Mouse (Mus musculus) thymus, postnatal 36 days (tissue): Measurements from ENCODE around the gene Strc.
A peak's percentile ranks its signal among the peaks of the same experiment; 100 is the strongest.

Source experiments
- DNase-seq, 2 experiments: peaks; one replicate each; pipeline ENCODE4 v3.0.0; 2022; ENCODE audit warnings: mixed read lengths in 2 of 2

The Strc gene

DNA sequence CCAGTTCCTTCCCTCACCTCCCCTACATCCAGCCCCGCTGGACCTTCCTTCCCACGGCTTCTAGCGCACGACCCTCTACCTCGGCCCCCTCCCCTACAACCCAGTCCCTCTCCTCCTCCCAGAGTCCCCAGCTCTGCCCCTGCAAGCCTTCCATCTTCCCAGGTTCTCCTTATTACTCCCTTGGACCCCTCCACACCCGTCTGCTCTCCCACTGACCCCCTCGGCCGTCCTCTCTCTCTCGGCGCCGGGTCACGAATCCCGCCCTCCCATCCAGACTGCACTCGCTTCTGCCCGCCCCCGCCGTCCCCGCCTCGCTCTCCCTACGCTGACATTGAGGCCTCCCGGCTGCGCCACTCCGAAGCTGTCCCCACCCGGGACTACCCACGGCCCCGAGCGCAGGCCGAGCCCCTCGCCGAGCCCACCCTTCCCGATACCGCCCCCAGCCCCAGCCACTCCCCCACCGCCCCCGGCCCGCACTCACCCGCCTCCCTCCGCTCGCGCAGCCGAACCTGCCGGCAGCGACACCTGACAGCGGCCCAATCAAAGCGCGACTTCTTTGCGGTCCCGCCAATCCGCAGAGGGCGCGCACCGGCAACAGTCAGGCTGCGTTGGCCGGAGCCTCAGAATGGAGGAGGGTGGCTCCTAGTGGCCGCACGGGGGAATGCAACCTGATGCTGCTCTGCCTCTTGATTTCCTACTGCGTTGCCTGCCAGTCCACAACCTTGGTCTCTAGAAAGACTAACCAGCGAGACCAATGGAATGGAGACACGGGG, 32.0 kb downstream of the Strc start, which contains the start of gene Ppip5k1:
Gene Ppip5k1, minus strand, starts transcription at position 577 of the 773 bp plus-strand sequence.
- DNase-seq = peak; percentile 96 to 97

- no peak for DNase-seq
Measured at GRCm38 (mm10) chr2:121354378-121354777, 32.6 kb downstream of the Strc start.

DNA sequence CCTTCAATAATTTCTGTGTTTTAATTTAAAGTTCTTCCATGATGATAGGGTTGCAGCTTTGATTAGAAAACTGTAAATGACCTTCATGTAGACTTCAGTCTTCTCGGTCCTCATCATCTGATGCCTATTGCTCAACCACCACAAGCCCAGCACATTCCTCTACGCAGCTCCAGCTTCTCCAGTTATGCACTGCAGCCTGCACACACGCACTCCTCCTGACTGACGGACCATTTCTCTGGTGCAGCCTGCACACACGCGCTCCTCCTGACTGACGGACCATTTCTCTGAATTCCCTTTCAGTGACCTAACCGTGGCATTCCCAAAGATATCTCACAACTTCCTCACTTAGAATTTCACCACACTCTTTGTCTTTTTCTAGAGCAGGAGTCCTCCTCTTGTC, 33.8 kb downstream of the Strc start:
- DNase-seq = no peak

- DNase-seq = no peak
Measured at GRCm38 (mm10) chr2:121339057-121339456, 47.9 kb downstream of the Strc start.

- no peak for DNase-seq
Measured at GRCm38 (mm10) chr2:121329492-121329891, 57.5 kb downstream of the Strc start.

DNA sequence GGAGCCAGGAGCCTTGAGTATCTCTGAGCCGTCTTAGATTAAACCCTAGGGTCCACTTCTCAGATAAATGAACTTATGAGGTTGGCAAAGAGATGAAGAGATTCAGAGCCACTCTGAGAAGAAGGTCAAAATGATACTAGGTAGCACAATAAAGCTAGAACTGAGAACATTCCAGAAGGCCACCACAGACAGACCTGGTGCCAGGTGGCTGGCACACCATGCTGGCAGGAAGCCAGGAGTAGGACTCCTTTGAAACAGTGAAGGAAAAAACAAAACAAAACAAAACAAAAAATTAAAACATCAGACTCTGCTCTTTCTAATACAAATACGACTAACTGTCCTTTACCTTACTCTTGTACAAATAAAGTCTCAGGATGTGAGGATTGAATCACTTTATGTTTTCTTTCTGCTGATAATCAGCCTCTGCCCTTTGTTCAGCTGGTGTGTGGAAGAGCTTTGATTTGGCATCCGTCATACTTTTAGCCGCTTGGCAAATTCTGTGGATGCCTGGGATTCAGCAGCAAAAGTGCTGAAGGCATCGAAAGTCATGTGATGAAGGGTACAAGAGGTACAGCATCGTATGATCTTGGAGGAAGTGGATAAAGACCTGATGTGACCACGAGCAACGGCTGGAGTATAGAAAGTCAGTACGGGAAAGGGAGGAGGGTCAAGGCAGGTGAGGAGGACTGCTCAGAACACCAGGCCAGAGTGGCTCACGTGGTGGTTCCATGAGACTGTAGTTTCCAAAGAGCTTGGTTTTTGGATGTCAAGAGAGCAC, 63.1 kb downstream of the Strc start:
- no peak for DNase-seq

GRCm38 (mm10) chr2:121323041-121323440, 63.9 kb downstream of the Strc start:
- no peak for DNase-seq

GRCm38 (mm10) chr2:121316278-121316677, 70.7 kb downstream of the Strc start:
- DNase-seq = no peak
